ENCODE assay signal across 50 mouse cellular contexts in genomic region chr13:92626196-92626595, GRCm38 (mm10). TPM values are rescaled to one million over a fixed set of nuclear protein-coding genes. Genes with fewer than 3 reads are reported as not detected.
"Had no signal": no experiment of that assay in that cellular context is flagged by ENCODE, and none has a peak within 500 bp of the region (broad histone marks: within the 10 kb centered on the region; RNA-seq: fewer than 3 reads in every experiment).

No protein-coding gene starts in this region.

- H3K27ac ChIP-seq: heart, embryonic 10.5 days; heart, embryonic 13.5 days; heart, embryonic 15.5 days; hindbrain, embryonic 10.5 days; hindbrain, embryonic 12.5 days; hindbrain, embryonic 13.5 days; hindbrain, embryonic 14.5 days; hindbrain, embryonic 15.5 days; hindbrain, postnatal 0 days; intestine, embryonic 15.5 days; kidney, embryonic 15.5 days; kidney, postnatal 0 days; layer of hippocampus, adult 2 months; left cerebral cortex, adult 2 months had no signal

- DNase-seq: heart, postnatal 10 days; heart, postnatal 36 days; heart, postnatal 4 days; kidney, adult 11 months; kidney, adult 18-20 months; kidney, adult 2 months; kidney, adult 8-10 months; kidney, adult 9 months; kidney, postnatal 10 days; kidney, postnatal 14 days; kidney, postnatal 25 days; kidney, postnatal 36 days; kidney, postnatal 4 days; layer of hippocampus, postnatal 36 days had no signal

- H3K27me3 ChIP-seq: heart, embryonic 12.5 days; heart, embryonic 13.5 days; heart, embryonic 15.5 days; hindbrain, embryonic 12.5 days; hindbrain, embryonic 13.5 days; hindbrain, embryonic 15.5 days; intestine, embryonic 15.5 days; kidney, embryonic 15.5 days had no signal

- H3K4me3 ChIP-seq: heart, embryonic 10.5 days; heart, embryonic 12.5 days; heart, embryonic 13.5 days; heart, embryonic 15.5 days; hindbrain, embryonic 10.5 days; hindbrain, embryonic 12.5 days; hindbrain, embryonic 13.5 days; hindbrain, embryonic 15.5 days; intestine, embryonic 15.5 days; kidney, embryonic 15.5 days; layer of hippocampus, adult 2 months; left cerebral cortex, adult 2 months had no signal

- H3K4me1 ChIP-seq: hindbrain, embryonic 12.5 days; hindbrain, embryonic 13.5 days; hindbrain, embryonic 15.5 days; kidney, embryonic 15.5 days had no signal

RNA-seq across cellular contexts. Expression of gene Spz1, which starts 50.2 kb away (rescaled TPM):
- total RNA-seq: heart, postnatal 10 days; heart, postnatal 25 days; heart, postnatal 36 days; heart, postnatal 4 days; hematopoietic stem cell, adult 5-6 weeks; hindbrain, postnatal 0 days; layer of hippocampus, adult 18-20 months; layer of hippocampus, adult 2 months; layer of hippocampus, adult 8-10 months; layer of hippocampus, postnatal 10 days; layer of hippocampus, postnatal 14 days; layer of hippocampus, postnatal 36 days; left cerebral cortex, adult 18-20 months; left cerebral cortex, adult 2 months; left cerebral cortex, adult 8-10 months had no signal
- polyA plus RNA-seq: heart, embryonic 10.5 days; heart, embryonic 11.5 days; heart, embryonic 12.5 days; heart, embryonic 13.5 days; heart, embryonic 14.5 days; heart, embryonic 15.5 days; heart, embryonic 16.5 days; heart, postnatal 0 days; hindbrain, embryonic 10.5 days; hindbrain, embryonic 11.5 days; hindbrain, embryonic 12.5 days; hindbrain, embryonic 13.5 days; hindbrain, embryonic 14.5 days; hindbrain, embryonic 15.5 days; hindbrain, embryonic 16.5 days; hindbrain, postnatal 0 days; inflammation-experienced regulatory T-cells, adult 6 months; intestine, embryonic 14.5 days; intestine, embryonic 15.5 days; intestine, embryonic 16.5 days; intestine, postnatal 0 days; kidney, embryonic 14.5 days; kidney, embryonic 15.5 days; kidney, embryonic 16.5 days; kidney, postnatal 0 days; large intestine, adult 2 months had no signal
